Mouse (Mus musculus): ENCODE data around the gene Angel1. TPM values are rescaled to one million over a fixed set of nuclear protein-coding genes. Genes with fewer than 3 reads are reported as not detected.
A peak's percentile ranks its signal among the peaks of the same experiment; 100 is the strongest.

Angel1 gene
- total RNA-seq, 1 experiment from 2014 or later, result 2.7 TPM

DNA sequence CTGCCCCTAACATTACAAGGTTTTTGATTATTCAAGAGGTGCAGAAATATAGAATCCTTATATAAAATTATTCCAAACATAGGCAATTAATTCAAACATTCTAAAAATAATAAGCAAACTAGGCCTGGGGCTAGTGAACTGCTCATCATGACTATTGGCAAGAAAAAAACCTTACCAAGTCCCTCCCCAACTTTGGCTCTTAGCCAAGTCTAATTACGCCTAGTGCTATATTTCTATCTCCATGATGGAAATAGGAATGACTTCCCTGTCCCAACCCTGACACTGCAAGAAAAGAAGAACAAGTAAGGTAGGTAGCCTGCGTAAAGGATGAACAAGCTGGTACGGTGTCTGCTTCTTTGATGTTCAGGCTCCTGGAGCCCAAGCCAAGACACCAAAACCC, 23.6 kb downstream of the Angel1 start:
- DNase-seq, result no peak

DNA sequence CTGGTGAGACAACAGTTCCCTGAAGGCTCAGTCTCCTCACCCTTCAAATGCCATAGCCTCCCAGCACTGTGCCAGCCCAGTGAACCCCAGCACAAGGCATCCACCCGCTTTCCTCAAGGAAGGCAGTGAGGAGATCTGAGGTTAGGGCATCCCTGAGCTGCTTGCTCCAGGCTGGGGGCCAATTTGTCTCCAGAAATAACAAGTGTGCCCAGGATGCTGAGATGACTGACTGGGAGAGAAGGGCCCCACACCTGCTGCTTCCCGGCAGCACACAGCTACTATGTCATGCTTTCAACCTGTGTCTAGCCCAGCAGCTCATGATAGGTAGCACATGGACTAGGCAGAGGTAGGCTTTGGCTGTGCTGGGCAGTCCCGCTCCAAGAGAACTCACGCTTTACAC, 24.8 kb downstream of the Angel1 start:
- DNase-seq, result no peak

DNA sequence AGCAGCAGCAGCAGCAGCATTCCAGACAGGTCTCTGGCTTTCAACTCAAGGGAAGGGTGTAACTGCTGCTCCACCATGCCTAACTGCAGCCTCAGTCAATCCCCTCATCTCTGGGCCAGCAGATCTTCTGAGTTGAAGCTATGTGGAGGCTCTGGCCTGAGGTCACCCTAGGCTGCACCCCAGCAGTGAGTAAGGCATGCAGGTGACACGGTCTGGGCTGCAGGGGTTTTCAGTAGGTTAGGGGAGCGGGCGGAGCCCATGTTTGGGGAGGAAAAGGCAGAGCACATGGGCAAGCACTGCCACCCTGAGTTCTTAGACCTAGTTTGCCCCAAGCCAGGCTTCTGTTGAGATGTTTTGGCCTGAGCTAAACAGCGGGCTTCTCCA, 25.3 kb downstream of the Angel1 start:
- DNase-seq, result no peak

DNA sequence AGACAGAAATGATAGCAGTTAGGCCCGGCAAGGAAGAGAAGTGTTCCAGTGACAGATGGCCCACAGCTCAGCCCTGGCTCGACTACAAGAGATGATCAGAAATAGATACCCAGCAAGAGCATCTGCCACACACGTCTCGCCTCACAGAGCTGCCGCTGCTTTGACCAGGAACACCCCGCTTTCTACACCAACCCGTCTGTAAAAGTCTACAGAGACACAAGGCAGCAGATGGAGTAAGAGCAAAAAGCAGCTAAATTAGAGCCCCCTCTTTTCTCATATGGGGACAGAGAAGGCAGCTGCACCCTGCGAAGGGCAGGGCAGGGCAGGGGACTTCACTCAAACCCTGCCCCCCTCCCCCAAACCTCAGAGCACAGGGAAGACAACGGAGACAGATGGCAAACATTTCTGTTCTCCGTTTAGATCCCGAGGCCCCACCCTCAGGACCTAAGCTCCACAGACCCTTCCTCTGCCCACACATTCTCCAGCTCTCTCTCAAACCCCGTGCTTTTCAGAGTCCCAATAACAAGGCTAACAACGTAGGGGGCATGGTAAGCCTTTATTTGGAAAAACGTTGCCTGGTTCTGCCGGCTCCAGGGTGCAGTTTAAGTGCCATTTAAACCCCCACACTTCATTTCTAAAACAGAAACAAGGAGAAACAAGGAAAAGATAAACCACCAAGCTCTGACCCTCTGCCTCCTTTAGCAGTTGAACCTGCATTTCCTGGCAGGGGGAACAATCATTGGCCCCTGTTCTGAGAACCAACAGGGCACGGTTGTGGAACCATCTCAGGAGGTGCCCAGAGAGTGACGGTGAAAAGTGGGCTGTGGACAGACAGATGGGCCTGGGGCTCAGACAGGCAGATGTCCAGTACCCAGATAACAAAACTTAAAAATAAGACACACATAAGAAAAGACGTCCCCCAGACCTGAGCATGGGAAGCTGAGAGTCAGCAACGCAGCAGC, 26.0 kb downstream of the Angel1 start:
- DNase-seq, result no peak

DNA sequence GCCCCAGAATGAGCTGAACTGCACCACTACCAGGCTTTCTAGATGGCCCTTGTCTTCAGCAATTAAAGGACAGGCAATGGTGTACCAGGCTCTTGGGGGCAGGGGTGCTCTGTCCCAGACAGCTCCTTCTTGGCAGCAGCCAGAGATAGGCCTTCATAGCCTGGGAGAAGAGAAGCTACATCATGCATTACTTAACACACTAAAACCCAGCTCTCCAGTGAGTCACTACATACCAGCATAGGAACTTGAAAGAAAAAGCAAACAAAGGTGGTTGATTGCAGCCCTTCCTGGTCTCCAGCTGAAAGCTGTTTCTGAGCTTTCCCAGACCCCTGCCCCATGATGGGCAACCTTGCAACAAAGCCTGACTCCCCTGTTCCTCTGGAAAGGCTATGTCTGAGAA, 27.7 kb downstream of the Angel1 start:
- DNase-seq, result no peak

DNA sequence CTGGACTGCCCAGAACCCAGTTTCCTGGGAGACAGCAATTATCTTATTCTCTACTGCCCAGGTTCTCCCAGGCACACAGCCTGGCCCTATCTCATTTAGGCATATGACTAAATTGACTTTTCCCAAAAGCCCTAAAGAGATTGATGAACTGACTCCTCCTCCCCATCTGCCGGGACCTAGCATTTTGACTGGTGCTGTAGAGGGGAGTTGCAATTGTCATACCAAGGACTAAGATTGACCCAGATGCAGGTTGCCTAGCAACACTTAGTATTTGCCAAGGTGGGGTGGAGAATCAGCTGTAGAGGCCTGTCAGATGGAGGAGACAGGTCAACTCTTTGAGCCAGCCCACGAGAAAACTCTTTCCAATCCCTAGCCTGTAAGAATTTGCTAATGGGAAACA, 28.3 kb downstream of the Angel1 start:
- DNase-seq, result no peak

DNA sequence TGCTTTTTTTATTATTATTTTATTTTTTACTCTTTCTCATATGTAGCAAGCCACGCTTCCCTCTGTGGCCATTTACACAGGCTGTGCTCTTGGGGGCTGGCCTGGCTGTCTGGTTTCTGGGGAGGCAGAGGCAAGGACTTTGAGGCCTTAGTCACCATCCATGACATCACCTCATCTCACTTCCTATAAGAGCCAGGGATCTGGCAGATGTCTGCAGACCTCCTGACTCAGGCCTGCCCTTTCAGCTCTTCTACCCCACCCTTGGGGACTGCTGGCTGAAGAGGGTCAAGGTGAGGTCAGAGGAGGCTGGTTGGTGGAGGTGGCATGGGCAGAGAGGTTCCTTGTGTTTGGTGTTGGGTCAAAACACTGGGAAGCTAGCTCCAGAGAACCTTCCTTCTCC, 31.8 kb downstream of the Angel1 start:
- peak; percentile 40 for DNase-seq

DNA sequence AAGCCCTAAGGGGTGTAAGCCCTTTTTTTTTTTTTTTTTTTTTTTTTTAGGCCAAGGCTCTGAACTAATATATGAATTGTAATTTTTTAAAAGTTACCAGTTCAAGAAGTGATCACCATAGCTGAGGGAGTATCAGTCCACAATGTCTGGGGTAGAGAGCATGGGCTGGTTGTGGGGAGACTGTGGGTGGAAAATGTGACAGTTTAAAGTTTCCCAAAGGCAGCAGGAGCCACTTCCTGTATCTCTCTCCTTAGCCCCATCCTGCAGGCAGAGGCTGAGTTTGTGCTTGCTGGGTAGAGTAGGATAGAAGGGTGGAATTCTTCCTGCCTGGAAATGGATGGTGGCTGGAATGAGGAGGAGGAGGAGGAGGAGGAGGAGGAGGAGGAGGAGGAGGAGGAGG, 32.9 kb downstream of the Angel1 start:
- DNase-seq, result no peak

DNA sequence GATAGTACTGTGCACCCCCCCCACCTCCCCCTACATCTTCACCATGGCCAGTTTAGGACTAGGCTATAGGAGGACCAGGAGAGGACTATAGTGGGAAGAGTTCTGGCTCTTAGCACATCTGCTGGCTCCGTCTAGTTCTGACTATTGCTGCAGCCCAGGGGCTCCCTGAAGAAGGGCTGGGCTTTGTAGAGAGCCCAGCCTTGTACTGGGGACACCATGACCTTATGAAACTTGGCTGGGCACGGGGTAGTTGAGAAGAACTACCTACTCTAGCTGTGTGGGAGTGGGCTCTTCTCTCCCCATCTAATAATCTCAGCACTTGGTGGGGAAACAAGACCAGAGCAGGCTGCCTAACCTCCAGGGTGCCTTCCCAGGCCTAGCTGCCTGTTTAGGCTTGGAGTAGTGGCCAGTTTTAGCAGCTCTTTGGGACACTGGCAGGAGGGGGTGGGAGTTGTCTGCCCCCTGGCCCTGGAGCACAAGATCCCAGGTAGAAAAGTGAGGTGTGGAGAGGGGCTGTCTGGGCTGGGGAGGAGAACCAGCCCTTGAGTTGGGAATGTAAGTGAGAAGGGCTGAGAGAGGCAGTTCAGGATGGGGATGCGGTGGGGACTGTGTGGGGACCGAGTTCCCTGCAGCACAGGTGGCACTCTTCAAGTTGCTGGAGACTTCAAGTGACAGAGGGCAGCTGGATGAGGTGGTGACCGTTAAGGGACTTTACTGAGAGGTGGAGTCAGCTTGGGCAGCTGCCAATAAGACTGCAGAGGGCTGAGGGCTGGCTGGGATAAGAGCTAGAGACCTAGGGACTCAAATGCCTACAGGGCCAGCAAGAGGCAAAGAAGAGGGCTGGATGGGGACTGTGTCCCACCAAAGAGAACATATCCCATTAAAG, 33.5 kb downstream of the Angel1 start:
- DNase-seq, result no peak

DNA sequence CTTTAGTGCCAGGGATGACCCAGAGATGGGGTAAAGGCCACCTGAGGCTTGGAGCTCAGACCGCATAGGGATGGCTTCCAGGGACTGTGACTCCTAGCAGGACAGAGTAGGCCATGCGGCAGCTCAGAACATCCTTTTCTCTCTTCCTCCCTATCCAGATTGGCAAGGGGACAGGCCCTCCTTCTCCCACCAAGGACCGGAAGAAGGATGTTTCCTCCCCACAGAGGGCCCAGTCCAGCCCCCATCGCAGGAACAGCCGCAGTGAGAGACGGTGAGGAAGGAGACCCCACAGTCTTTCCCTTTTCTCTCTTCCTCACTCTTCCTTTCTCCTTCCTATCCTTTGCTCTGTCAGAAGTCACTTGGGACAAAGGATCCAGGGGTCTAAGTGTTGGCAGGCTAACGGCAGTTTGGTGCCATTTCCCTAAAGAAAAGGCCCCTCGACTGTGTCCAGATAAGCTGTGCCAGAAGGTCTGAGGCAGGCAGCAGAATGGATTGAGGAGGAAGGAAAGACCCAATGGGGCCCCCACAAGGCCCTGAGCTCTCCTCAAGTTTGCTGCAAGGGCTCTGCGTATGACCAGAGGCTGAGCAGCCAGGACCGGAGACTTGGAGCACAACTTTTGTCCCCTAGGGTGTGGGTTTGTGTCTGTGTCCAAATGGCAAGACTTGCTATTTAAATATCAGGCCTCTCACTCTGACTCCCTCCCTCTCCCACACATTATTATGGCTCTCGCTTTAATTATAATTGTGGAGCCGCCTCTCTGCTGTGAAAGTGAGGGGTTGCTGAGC, 35.4 kb downstream of the Angel1 start:
- DNase-seq, result no peak

DNA sequence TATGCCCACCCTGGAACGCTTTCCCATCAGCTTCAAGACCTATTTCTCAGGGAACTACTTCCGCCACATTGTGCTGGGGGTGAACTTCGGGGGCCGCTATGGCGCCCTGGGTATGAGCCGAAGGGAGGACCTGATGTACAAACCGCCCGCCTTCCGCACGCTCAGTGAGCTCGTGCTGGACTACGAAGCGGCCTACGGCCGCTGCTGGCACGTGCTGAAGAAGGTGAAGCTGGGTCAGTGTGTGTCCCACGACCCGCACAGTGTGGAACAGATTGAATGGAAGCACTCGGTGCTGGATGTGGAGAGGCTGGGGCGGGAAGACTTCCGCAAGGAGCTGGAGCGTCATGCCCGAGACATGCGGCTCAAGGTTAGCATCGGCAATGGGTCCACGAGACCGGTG, 37.3 kb downstream of the Angel1 start:
- no peak for DNase-seq

DNA sequence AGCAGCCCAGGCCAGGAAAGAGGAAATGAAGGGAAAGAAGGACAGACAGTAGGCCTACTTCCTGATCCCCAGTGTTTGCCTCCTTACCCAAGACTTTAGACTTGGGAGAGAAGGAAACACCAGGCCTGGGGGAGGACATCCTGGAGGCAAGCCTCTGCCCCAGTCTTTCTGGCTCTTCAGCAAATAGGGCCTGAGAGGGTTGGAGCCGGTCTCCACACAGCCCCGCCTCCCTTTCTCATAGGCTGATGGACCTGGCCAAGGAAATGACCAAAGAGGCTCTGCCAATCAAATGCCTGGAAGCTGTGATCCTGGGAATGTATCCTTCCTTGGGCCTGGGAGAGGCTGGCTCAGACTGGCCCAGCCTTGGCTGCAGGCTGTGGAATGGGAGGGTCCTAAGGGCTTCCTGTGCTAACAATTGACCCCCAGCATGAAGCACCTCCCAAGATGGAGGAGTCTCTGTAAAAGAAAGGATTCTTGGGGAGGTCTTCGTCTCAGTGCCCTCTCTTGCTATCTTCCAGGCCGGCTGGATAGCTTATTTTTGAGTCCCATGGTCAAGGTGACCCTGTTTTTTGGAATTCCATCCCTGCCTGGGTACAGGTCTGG, 38.2 kb downstream of the Angel1 start:
- no peak for DNase-seq

DNA sequence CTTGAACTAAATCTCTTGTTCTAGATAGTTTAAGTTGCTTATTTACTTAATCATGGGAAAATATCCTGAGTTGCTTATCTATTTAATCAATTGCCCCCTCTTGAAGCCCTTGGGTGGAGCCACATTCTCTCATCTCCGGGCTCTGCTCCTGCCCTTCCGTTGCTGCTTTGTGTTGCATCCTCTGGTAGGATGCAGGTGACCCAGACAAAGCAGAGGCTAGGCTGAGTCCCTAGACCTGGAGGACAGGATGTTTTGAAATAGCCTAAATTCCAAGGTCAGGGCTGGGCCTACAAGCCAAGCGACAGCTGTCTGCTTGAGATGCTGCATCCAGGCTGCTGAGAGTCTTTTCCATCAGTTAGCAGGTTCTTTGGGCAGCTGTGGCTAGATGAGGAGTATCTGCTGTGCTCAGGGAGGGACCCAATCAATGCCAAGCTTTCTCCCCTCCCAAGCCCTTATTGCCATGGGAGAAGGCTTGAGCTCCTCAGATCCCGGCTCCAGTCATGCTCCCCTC, 38.8 kb downstream of the Angel1 start:
- DNase-seq, result no peak

DNA sequence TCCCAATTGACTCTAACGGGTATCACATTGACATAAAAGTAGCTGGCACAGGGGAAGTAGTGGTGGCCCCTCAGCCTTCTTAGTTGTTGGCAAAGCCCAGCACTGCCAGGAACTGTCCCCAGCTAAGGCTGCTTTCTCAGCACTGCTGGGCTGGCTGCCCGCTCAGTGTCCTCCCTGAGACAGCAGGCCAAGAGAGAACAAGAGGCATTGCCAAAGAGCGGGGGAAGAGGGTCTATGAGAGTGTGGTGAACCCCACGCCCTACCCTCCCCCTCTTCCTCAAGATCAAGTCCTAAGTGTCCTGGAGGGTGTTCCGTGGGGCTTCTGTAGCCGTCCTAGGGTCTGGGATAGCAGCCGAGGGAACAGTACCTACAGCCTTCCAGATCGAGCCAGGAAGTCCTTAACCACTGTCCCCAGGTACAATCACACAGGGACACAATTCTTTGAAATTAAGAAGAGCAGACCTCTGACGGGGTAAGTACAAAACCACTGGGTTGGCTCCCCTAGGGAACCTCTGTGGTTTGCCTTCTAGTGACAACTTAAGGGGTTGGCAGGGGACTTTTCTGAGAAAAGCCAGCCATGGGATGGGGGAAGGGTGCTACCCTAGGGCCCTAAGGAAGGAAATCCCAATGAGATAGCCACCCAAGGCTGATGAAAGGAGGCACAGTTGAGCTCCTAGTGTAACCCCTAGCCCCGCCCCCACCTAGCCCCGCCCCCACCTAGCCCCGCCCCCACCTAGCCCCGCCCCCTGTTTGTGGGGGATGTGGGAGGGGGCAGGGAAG, 39.5 kb downstream of the Angel1 start:
- DNase-seq, result no peak

DNA sequence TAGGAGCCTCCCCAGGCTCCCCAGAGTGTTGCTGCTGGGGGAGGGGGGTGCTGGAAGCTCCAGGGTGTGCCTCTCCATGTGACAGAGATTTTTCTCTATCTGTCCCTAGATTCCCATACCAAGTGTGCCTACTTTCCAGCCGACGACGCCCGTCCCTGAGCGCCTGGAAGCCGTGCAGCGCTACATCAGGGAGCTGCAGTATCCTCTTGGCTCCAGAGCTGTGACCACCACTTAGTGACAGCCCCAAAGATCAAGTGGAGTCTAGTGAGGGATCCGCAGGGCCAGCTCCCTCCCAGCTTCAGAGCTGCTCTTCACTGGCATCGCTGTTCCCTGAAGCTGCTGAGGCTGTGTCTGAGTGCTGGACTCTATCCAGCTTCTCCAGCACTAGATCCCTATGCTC, 41.0 kb downstream of the Angel1 start:
- DNase-seq, result no peak

DNA sequence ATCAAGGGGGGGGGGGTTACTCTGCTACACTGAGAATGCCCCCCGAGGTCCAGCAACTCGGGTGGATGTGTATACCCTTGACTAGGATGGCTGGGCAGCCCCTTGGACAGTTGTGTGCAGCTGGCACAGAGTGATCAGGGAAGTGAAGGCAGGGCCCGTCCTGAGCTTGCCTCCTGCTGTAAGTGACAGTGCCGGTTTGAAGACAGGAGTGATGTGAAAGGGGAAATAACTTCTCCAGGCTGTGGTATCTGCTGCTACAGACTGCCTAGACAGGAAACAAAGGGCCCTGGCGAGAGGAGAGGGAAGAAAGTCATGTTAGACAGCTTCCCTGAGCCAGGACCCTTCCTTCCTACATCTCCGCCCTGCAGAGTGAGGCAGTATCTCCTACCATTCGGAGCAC, 42.6 kb downstream of the Angel1 start:
- no peak for DNase-seq

DNA sequence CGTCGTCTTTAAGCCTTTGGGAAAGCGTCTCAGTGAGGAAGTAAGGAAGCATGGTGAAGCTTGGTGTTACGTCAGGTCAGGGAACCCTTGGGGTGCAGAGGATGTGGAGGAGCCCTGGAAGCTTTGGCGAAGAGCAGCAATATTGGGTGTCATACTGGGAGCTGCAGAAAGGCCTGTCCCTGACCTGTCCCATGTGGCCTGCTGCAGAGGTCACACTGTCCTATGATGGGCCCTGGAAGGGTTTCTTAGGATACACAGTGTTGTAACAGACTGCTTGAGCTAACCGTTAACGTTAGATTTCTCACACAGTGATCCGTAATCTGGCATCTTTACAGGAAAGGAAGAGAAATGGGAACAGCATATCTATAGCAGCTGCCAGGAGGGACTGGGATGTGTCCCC, 44.1 kb downstream of the Angel1 start:
- no peak for DNase-seq

DNA sequence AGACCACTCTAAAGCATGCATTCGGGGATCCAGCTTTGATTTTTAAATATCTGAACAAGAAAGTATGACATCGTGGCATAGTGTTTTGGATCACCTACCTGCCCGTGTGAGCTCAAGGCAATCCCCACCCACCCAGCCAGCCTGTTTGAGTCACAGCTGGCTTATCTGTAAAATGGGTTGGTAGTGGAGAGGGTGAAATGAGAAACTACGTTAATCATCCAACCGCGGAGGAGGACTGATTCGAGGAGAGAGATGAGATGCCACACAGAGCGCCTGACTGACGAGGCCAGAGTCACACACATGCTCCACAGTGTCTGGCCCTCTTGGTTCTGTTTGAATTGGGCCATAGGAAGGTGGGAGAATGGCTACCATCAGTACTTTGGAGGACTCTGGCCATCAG, 44.6 kb downstream of the Angel1 start:
- DNase-seq, result no peak

DNA sequence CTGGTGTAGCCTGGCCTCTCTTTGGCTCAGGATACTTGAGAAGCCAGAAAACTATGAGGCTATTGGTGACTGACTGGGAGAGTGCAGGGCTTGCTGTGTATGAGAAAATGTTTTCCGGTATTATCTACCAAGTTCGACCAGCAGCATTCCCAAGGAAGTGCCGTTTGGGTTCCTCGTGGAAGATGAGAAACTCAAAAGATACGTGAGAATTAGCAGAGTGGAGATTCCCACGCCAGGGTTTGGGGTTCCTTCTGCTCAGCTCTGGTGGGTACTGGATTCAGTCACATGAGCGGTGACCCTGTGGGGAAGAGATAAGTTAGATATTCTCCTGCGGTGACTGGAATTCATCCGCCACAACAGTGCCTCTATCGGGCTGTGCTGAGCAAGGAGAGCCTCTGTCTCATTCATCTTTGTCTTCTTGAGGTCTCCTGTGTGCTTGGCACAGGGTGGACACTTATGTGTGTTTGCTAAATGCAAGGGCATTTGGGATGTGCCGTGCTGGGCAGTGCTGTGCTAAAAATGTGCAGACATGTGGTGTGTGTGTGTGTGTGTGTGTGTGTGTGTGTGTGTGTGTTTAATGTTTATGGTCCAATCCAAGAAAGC, 45.6 kb downstream of the Angel1 start:
- no peak for DNase-seq

DNA sequence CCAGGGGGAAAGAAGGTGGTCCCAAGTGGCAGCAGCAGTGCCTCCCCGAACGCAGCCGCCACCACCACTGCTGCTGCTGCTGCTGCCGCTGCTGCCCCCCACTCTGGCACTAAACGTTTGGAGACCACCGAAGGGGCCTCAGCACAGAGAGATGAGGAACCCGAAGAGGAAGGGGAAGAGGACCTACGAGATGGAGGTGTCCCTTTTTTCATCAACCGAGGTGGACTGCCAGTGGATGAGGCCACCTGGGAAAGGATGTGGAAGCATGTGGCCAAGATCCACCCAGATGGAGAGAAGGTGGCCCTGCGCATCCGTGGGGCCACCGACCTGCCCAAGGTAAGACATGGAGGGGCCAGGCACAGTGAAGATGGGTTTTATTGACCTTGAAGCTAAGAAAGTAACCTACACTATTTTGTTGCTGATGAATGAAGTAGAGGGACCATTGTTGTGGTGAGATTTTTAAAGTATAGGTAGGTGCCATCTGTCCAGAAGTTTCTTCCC, 46.2 kb downstream of the Angel1 start:
- DNase-seq, result no peak
